9 mouse cellular contexts compared by ENCODE assay signal in genomic region chr6:116632129-116632528, GRCm38 (mm10). TPM values are rescaled to one million over a fixed set of nuclear protein-coding genes. Genes with fewer than 3 reads are reported as not detected.
DNase-seq lines count a peak whose midpoint lies in the region; ATAC-seq and TF ChIP-seq lines count a peak whose summit lies in the region.
"Had no signal": no experiment of that assay in that cellular context is flagged by ENCODE, and none has a peak within 500 bp of the region (broad histone marks: within the 10 kb centered on the region; RNA-seq: fewer than 3 reads in every experiment).

No protein-coding gene starts in this region.

- H3K9ac ChIP-seq in embryonic facial prominence, embryonic 14.5 days (ENCODE audit: low read depth, low read length), result no peak overlapping the region
- H3K9ac ChIP-seq in lung, embryonic 14.5 days, result no peak overlapping the region
- H3K9ac ChIP-seq: heart, embryonic 15.5 days had no signal

- peak; percentile 80 for TF ChIP-seq CTCF in lung, embryonic 14.5 days (IDR thresholded peaks at IDR 0.05; ENCODE audit: low read depth)

- 56% methylated on average over 1 of the region's 1 CpGs for WGBS in embryonic facial prominence, embryonic 14.5 days
- 41% methylated on average over 1 of the region's 1 CpGs for WGBS in lung, embryonic 14.5 days

- H3K27ac ChIP-seq in embryonic facial prominence, embryonic 14.5 days (replicated peaks; ENCODE audit: low read depth, low read length), result no peak overlapping the region
- no peak overlapping the region for H3K27ac ChIP-seq in lung, embryonic 14.5 days (ENCODE audit: low read depth)
- H3K27ac ChIP-seq: heart, embryonic 15.5 days had no signal

- H3K4me1 ChIP-seq in embryonic facial prominence, embryonic 14.5 days (ENCODE audit: control insufficient read depth, insufficient read depth, low read length), result 0 out of 2 replicates have a peak, but pooled peaks cover 3% of the 10 kb centered on the region
- no peaks in the 10 kb centered on the region for H3K4me1 ChIP-seq in lung, embryonic 14.5 days (ENCODE audit: insufficient read depth)

- no peak for ATAC-seq in embryonic facial prominence, embryonic 14.5 days (ENCODE audit: low read depth)
- ATAC-seq in lung, embryonic 14.5 days (ENCODE audit: insufficient read depth), result no peak
- no peak for ATAC-seq in inflammation-experienced regulatory T-cells, adult 6 months

- H3K9me3 ChIP-seq in embryonic facial prominence, embryonic 14.5 days (ENCODE audit: control insufficient read depth, low read length), result no peaks in the 10 kb centered on the region
- no peaks in the 10 kb centered on the region for H3K9me3 ChIP-seq in lung, embryonic 14.5 days (ENCODE audit: low read depth, low read length)
- H3K9me3 ChIP-seq: heart, embryonic 15.5 days had no signal

- H3K4me3 ChIP-seq in embryonic facial prominence, embryonic 14.5 days (ENCODE audit: low read depth, low read length), result no peak overlapping the region
- H3K4me3 ChIP-seq in lung, embryonic 14.5 days (ENCODE audit: low read depth, low read length), result no peak overlapping the region
- H3K4me3 ChIP-seq: heart, embryonic 15.5 days had no signal

- H3K4me2 ChIP-seq in embryonic facial prominence, embryonic 14.5 days (ENCODE audit: low read depth, low read length), result no peak overlapping the region
- no peak overlapping the region for H3K4me2 ChIP-seq in lung, embryonic 14.5 days
- H3K4me2 ChIP-seq: heart, embryonic 15.5 days had no signal

- H3K36me3 ChIP-seq in embryonic facial prominence, embryonic 14.5 days (ENCODE audit: control insufficient read depth, insufficient read depth, low read length), result peaks cover 1% of the 10 kb centered on the region; the same call in 1 of the 2 replicates
- peaks cover 2% of the 10 kb centered on the region; the same call in 1 of the 2 replicates for H3K36me3 ChIP-seq in lung, embryonic 14.5 days (ENCODE audit: insufficient read depth)
- H3K36me3 ChIP-seq: heart, embryonic 15.5 days had no signal

- DNase-seq in 3T3-L1 (ENCODE audit: low read depth, low spot score), result peak; percentile 76
- DNase-seq in A20 (ENCODE audit: low read depth, low spot score), result peak; percentile 84
- peak; percentile 31 to 57 for DNase-seq in adrenal gland, postnatal 4 days (ENCODE audit: low spot score in 2 of 2)
- peak; percentile 72 for DNase-seq in embryonic facial prominence, embryonic 14.5 days (ENCODE audit: low spot score)
- DNase-seq in kidney, postnatal 36 days, result peak; percentile 93 to 96
- DNase-seq in lung, embryonic 14.5 days, result peak; percentile 83
- peak; percentile 55 for DNase-seq in right cerebral cortex, postnatal 25 days

- H3K27me3 ChIP-seq in embryonic facial prominence, embryonic 14.5 days (replicated peaks; ENCODE audit: control insufficient read depth, insufficient read depth, low read length), result no peaks in the 10 kb centered on the region
- H3K27me3 ChIP-seq in lung, embryonic 14.5 days (ENCODE audit: insufficient read depth, low read length), result no peaks in the 10 kb centered on the region
- H3K27me3 ChIP-seq: heart, embryonic 15.5 days had no signal

RNA-seq across cellular contexts. Expression of gene Zfp422, which starts 3.3 kb away (rescaled TPM):
- total RNA-seq in adrenal gland, postnatal 4 days (2021), result 10 to 100 TPM; 32.3 to 37.3 TPM
- 131 and 154 TPM in 2 replicates for polyA plus RNA-seq in embryonic facial prominence, embryonic 14.5 days (2014; fragmentation: Nextera tagmentation; extraction: Ambion mirVana)
- polyA plus RNA-seq in lung, embryonic 14.5 days (2014; fragmentation: Nextera tagmentation; extraction: Ambion mirVana), result 181 and 186 TPM in 2 replicates
- 10 to 100 TPM; 32.2 to 36.2 (median 33.5) TPM for polyA plus RNA-seq in inflammation-experienced regulatory T-cells, adult 6 months (2017; shearing (Covaris generic))

RNA-seq across cellular contexts. Expression of gene Depp1, which starts 18.3 kb away (rescaled TPM):
- total RNA-seq in adrenal gland, postnatal 4 days (2021), result 10 to 100 TPM in 1 of 2 experiments, 1 to 10 TPM in 1; 7.1 to 13.3 TPM
- 23.7 and 27.1 TPM in 2 replicates for polyA plus RNA-seq in embryonic facial prominence, embryonic 14.5 days (2014; fragmentation: Nextera tagmentation; extraction: Ambion mirVana)
- polyA plus RNA-seq in lung, embryonic 14.5 days (2014; fragmentation: Nextera tagmentation; extraction: Ambion mirVana), result 23.5 and 24.0 TPM in 2 replicates
- not detected for polyA plus RNA-seq in inflammation-experienced regulatory T-cells, adult 6 months (2017; shearing (Covaris generic))

RNA-seq across cellular contexts. Expression of gene Rassf4, which starts 41.6 kb away (rescaled TPM):
- total RNA-seq in adrenal gland, postnatal 4 days (2021), result 1 to 10 TPM; 5.7 to 7.7 TPM
- polyA plus RNA-seq in embryonic facial prominence, embryonic 14.5 days (2014; fragmentation: Nextera tagmentation; extraction: Ambion mirVana), result 17.5 and 17.9 TPM in 2 replicates
- 5.1 and 5.6 TPM in 2 replicates for polyA plus RNA-seq in lung, embryonic 14.5 days (2014; fragmentation: Nextera tagmentation; extraction: Ambion mirVana)
- polyA plus RNA-seq in inflammation-experienced regulatory T-cells, adult 6 months (2017; shearing (Covaris generic)), result 1 to 10 TPM; 1.6 to 3.9 (median 1.9) TPM

RNA-seq across cellular contexts. Expression of gene Olfr215, which starts 48.1 kb away (rescaled TPM):
- not detected for total RNA-seq in adrenal gland, postnatal 4 days (2021)
- polyA plus RNA-seq in embryonic facial prominence, embryonic 14.5 days (2014; fragmentation: Nextera tagmentation; extraction: Ambion mirVana), result not detected in 2 replicates
- polyA plus RNA-seq in lung, embryonic 14.5 days (2014; fragmentation: Nextera tagmentation; extraction: Ambion mirVana), result not detected in 2 replicates
- not detected for polyA plus RNA-seq in inflammation-experienced regulatory T-cells, adult 6 months (2017; shearing (Covaris generic))
- polyA plus RNA-seq: heart, embryonic 15.5 days had no signal

Comparison
In these comparisons a context has a peak if more than half of its experiments do, and no peak if none do; other contexts are left out.
1. DNase-seq: peak in every context shown above with its lines; median percentile 94 in kidney, postnatal 36 days; 84 in A20; 83 in lung, embryonic 14.5 days; 76 in 3T3-L1; 72 in embryonic facial prominence, embryonic 14.5 days; 55 in right cerebral cortex, postnatal 25 days; 44 in adrenal gland, postnatal 4 days.
2. RNA of gene Depp1, which starts 18.3 kb away (polyA plus RNA-seq): 23.7 to 27.1 TPM in embryonic facial prominence, embryonic 14.5 days and 23.5 to 24.0 TPM in lung, embryonic 14.5 days; not detected in inflammation-experienced regulatory T-cells, adult 6 months; every median in the first group is over 10 times any median in the second.